Mouse (Mus musculus): ENCODE results near the gene Gm7173.

Gm7173 gene

DNA sequence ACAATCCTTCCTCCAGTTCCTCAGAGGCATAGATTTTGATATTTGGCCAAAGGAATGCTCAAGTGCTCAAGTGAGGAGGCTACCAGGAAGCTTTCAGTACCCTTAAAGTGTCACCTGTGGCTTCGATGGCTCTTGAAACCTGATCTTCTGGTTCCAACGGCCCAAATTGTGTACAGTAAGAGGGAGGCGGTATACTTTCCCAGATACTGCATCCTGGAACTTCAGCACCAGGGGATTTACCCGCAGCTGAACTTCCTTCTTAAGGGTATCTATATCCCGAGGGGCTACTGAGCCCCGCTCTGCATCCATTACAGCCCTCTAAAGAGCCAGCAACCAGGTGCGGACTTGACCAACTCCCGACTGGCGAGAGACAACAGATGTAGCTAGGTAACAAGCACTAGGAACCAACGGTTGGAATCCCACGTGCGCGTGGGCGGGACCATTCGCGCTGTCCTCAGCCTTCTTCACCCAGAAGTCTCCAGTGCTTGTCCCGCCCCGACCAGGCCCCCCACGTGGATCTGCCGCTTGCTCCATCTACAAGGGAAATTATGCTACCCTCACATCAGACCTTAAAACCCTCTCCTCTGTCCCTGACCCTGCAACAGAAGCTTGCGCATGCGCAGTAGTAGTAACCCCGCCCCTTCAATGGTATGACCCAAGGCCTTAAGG is at the start of gene Gm7173:
Gene Gm7173, minus strand, starts transcription at position 309 of the 669 bp plus-strand sequence.
- DNase-seq (ENCODE audit: low spot score in 2 of 2): peak; percentile 50 to 55

DNA sequence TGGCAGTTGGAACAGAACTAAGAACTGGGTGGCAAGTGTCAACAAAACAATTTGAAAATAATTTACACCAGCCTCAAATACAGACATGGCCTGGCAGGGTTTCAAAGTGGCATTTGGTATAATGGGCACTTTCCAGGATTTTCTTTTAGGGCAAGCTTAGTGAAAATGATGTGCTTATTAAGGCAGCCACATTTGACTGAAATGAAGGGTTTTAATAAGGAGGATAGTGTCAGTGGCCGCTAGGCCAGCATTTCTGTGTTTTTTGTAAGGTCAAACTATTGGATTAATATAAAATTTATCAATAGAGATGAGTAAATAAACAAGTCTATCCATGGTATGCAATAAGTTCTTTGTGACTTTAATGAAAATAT is 546 bp upstream of the Gm7173 start:
- DNase-seq (ENCODE audit: low spot score in 2 of 2): no peak

DNA sequence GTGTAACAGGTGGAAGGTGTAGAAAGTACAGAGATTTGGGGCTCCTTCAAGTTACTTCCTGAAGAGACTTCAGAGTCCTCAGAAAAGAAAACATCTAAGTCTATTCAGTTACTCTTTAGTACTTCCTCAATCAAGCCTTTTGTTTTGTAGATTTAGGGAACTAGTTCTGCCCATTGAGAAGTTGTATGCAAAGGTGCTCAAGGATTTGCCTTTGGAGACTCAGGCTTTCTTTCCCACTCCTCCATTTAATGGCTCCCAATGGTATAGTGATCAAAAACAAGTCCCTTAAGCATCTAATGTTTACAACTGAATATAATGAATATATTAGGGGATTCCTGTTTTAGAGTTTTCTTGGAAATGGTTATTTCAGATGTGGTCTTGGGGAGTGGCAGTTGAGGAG is 200.3 kb downstream of the Gm7173 start:
- DNase-seq (ENCODE audit: low spot score in 2 of 2): no peak
